Mouse (Mus musculus) kidney, adult 2 months (tissue): ENCODE results near the gene Rbm39.
"Not testable (repeated sequence)": the region's sequence is repeated elsewhere in the genome, so short reads cannot be mapped to it uniquely, and the experiment has no call there.

Experiments used
- CTCF ChIP-seq: fragments of 200-500 bp; conservative IDR thresholded peaks from 2 replicates; pipeline ENCODE4 v1.5.1; 2011; ENCODE audit warnings: low read depth, mild to moderate bottlenecking, control low read depth, low read length, moderate library complexity, mixed read lengths; ENCODE audit not compliant: insufficient read depth, insufficient read length
- POLR2A ChIP-seq: fragments of 200-500 bp; IDR thresholded peaks from one replicate; pipeline ENCODE4 v1.6.1; 2011; ENCODE audit warnings: low read depth, low read length, control low read depth

DNA sequence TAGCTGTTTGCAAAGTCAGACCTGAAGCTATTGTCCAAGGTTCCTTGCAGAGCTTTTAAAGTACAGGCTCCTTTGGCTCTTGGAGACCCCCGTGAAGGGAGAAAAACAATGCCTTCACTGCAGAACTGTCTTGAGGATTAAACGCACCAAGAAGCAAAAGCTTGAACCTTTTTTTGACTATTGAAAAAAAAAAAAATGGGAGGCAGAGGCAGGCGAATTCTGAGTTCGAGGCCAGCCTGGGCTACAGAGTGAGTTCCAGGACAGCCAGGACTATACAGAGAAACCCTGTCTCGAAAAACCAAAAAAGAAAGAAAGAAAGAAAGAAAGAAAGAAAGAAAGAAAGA is 68.0 kb downstream of the Rbm39 start:
- TF ChIP-seq CTCF, POLR2A: not testable (repeated sequence)
